Mouse (Mus musculus) forebrain, embryonic 11.5 days (tissue): Measurements from ENCODE around the gene Zfp688. TPM values are rescaled to one million over a fixed set of nuclear protein-coding genes. Genes with fewer than 3 reads are reported as not detected.
"Not testable (repeated sequence)": the region's sequence is repeated elsewhere in the genome, so short reads cannot be mapped to it uniquely, and the experiment has no call there.

ENCODE experiments used
- ATAC-seq: fragments of 200-750 bp; cut with Nextera tagmentation; replicated peaks from 2 replicates; pipeline ENCODE4 v1.8.0; 2017; ENCODE audit warnings: moderate TSS enrichment; ENCODE audit not compliant: low FRiP score
- DNase-seq: peaks from one replicate; pipeline ENCODE4 v3.0.0-alpha.2; 2017; ENCODE audit warnings: low spot score
- H3K27ac ChIP-seq: fragments of 300-500 bp; sonication (generic); 2 replicates; pipeline ENCODE4 v1.5.1; 2014; ENCODE audit warnings: low read depth, low read length
- H3K27me3 ChIP-seq: fragments of 300-500 bp; sonication (generic); 2 replicates; pipeline ENCODE4 v1.6.1; 2014; ENCODE audit warnings: mild to moderate bottlenecking, low read length, mixed read lengths; ENCODE audit not compliant: control insufficient read depth, insufficient read depth
- H3K36me3 ChIP-seq: fragments of 300-500 bp; sonication (generic); 2 replicates; pipeline ENCODE4 v1.6.1; 2014; ENCODE audit warnings: mild to moderate bottlenecking, low read length, moderate library complexity, mixed read lengths; ENCODE audit not compliant: control insufficient read depth, insufficient read depth
- H3K4me1 ChIP-seq: fragments of 300-500 bp; sonication (generic); replicated peaks from 2 replicates; pipeline ENCODE4 v1.6.1; 2014; ENCODE audit warnings: low read length, mixed read lengths; ENCODE audit not compliant: control insufficient read depth, insufficient read depth
- H3K4me2 ChIP-seq: fragments of 300-500 bp; sonication (generic); 2 replicates; pipeline ENCODE4 v1.6.1; 2014; ENCODE audit warnings: low read depth, mild to moderate bottlenecking, low read length, moderate library complexity, mixed read lengths; ENCODE audit not compliant: severe bottlenecking
- H3K4me3 ChIP-seq: fragments of 300-500 bp; sonication (generic); 2 replicates; pipeline ENCODE4 v1.5.1; 2014; ENCODE audit warnings: low read depth, low read length
- H3K9ac ChIP-seq: fragments of 300-500 bp; sonication (generic); 2 replicates; pipeline ENCODE4 v1.6.1; 2014; ENCODE audit warnings: low read length
- H3K9me3 ChIP-seq: fragments of 300-500 bp; sonication (generic); 2 replicates; pipeline ENCODE4 v1.6.1; 2016; ENCODE audit warnings: low read length, mixed read lengths; ENCODE audit not compliant: control insufficient read depth
- WGBS: fragments of 180-500 bp; shearing (Covaris S2); extraction: QIAGEN DNeasy Blood & Tissue Kit; methylation state at CpG from one replicate; pipeline ENCODE4 v1.1.7; 2014; 5-methylcytosine and 5-hydroxymethylcytosine counted together
- polyA plus RNA-seq: library from polyadenylated mRNA; unstranded; fragments of >200 nt; fragmentation: Nextera tagmentation; extraction: Ambion mirVana; gene quantifications from 2 replicates; pipeline ENCODE4 v1.2.1, GENCODE M21; 2014

Zfp688 gene
- polyA plus RNA-seq, 1 experiment from 2014 or later: 35.7 TPM

GRCm38 (mm10) chr7:127426354-127426753 lies 4.5 kb upstream of the Zfp688 start:
- Histone ChIP-seq H3K9me3 (no peaks in the 10 kb centered on the region), H3K27ac (no peak overlapping the region), H3K4me1 (0 out of 2 replicates have a peak, but pooled peaks cover 3% of the 10 kb centered on the region), H3K4me3 (no peak overlapping the region), H3K4me2 (no peak overlapping the region), H3K36me3 (no peaks in the 10 kb centered on the region), H3K27me3 (peaks cover 7% of the 10 kb centered on the region), H3K9ac (no peak overlapping the region)
- WGBS: 75% methylated on average over 3 of the region's 3 CpGs
- no peak for ATAC-seq
- DNase-seq: no peak

DNA sequence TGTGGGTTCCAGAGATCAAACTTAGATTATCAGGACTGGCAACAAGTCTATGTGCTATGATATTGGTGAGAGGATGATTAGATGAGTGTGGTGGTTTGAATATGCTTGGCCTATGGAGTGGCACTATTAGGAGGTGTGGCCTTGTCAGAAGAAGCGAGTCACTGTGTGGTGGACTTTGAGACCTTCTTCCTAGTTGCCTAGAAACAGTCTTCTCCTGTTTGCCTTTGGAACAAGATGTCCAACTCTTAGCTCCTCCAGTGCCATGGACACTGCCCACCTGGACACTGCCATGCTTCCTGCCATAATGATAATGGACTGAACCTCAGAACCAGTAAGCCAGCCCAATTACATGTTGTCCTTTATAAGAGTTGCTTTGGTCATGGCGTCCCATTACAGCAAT lies 4.0 kb upstream of the Zfp688 start:
- ATAC-seq: no peak

DNA sequence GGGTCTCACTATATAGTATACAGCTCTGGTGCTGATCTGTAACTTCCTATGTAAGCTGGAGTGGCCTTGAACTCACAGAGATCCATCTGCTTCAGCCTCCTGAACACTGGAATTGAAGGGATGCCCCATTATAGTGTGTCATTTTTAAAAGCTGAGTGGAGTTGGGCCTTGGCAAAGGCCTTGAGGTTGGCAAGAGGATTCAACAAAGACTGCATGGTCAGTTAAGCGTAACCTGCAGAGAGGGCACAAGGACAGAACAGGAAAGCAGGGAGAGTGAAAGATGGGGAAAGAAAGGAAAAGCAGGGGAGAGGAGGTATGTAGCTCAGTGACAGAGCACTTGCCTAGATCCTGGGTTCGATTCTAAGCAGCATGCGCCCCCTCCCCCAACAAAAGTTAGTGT lies 3.4 kb upstream of the Zfp688 start:
- no peaks in the 10 kb centered on the region for H3K36me3 ChIP-seq
- WGBS: 85% methylated on average over 3 of the region's 3 CpGs
- no peak overlapping the region for H3K9ac ChIP-seq
- 0 out of 2 replicates have a peak, but pooled peaks cover 5% of the 10 kb centered on the region for H3K4me1 ChIP-seq
- H3K4me3 ChIP-seq: no peak overlapping the region
- peaks cover 7% of the 10 kb centered on the region for H3K27me3 ChIP-seq
- no peak overlapping the region for H3K4me2 ChIP-seq
- DNase-seq (no peak), ATAC-seq (no peak)
- H3K9me3 ChIP-seq: no peaks in the 10 kb centered on the region
- no peak overlapping the region for H3K27ac ChIP-seq

More for the DNA sequence above, 4.0 kb upstream of the Zfp688 start:
- H3K9ac ChIP-seq: no peak overlapping the region
- no peaks in the 10 kb centered on the region for H3K9me3 ChIP-seq
- WGBS: 85% methylated on average over 2 of the region's 2 CpGs
- H3K27me3 ChIP-seq: peaks cover 7% of the 10 kb centered on the region
- H3K4me2 ChIP-seq: no peak overlapping the region
- DNase-seq: no peak
- no peak overlapping the region for H3K4me3 ChIP-seq
- H3K27ac ChIP-seq: no peak overlapping the region
- H3K4me1 ChIP-seq: 0 out of 2 replicates have a peak, but pooled peaks cover 5% of the 10 kb centered on the region
- no peaks in the 10 kb centered on the region for H3K36me3 ChIP-seq

DNA sequence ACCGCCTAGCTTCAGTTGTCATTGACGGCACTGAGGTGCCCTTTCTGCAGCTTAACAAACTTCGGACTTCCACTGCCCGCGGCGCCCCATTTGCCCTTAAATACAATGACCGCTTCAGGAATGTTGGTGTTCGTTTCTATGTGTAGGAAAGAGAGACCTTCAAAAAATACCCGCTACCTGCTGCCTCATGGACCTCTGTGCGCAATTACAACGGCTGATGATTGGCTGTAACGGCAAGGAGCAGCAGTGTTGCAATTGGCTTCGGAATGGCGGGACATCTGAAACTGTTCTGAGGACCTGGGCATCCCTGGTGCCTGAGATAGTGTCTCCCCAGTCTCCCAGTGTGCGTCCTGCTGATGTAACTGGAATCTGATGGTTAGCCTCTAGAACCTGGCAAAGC lies 379 bp upstream of the Zfp688 start:
- Histone ChIP-seq H3K4me3 (peak overlapping the region; percentile 83), H3K9ac (peak overlapping the region; percentile 32; the same call in 1 of the 2 replicates), H3K4me1 (0 out of 2 replicates have a peak, but pooled peaks cover 5% of the 10 kb centered on the region), H3K27me3 (peaks cover 7% of the 10 kb centered on the region), H3K36me3 (no peaks in the 10 kb centered on the region; the same call in 1 of the 2 replicates), H3K9me3 (no peaks in the 10 kb centered on the region), H3K4me2 (peak overlapping the region; percentile 96), H3K27ac (no peak overlapping the region)
- DNase-seq (peak; percentile 52), ATAC-seq (peak; percentile 37; the same call in 1 of the 2 replicates)
- under 1% methylated on average over 15 of the region's 15 CpGs for WGBS

DNA sequence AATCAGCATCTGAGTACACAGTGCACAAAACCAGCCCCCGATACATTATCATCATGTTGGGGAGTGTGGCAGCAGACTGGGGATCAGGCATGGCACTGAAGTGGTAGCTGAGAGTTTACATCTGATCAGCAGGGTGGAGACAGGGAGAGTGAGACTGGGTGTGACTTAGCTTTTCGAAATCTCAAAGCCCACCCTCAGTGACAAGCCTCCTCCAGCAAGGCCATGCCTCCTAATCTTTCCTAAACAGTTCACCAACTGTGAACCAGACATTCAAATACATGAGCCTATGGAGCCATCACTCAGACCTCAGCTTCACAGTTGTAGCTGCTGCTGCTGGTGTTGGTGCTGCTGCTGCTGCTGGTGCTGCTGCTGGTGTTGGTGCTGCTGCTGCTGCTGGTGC lies 10.4 kb downstream of the Zfp688 start:
- ATAC-seq (no peak), DNase-seq (no peak)
- H3K36me3 ChIP-seq: no peaks in the 10 kb centered on the region
- WGBS: 80% methylated on average over 2 of the region's 2 CpGs
- H3K4me3 ChIP-seq: no peak overlapping the region
- no peaks in the 10 kb centered on the region for H3K27me3 ChIP-seq
- no peaks in the 10 kb centered on the region for H3K9me3 ChIP-seq
- H3K9ac ChIP-seq: no peak overlapping the region
- no peak overlapping the region for H3K4me2 ChIP-seq
- H3K27ac ChIP-seq: no peak overlapping the region
- no peaks in the 10 kb centered on the region for H3K4me1 ChIP-seq

GRCm38 (mm10) chr7:127406002-127406987 lies 15.6 kb downstream of the Zfp688 start, which contains the start of gene Zfp764:
Gene Zfp764 (minus strand): TSS chr7:127406822.
- H3K4me3 ChIP-seq: peak within 1 kb of the TSS; percentile 34
- peak; percentile 85 for DNase-seq
- not testable (repeated sequence) for H3K4me1 ChIP-seq, H3K27ac ChIP-seq, H3K27me3 ChIP-seq, H3K36me3 ChIP-seq, H3K9me3 ChIP-seq
- H3K9ac ChIP-seq: peak within 1 kb of the TSS; percentile 76
- peak; percentile 87 for ATAC-seq
- 7% methylated on average over 40 of the region's 40 CpGs for WGBS
- peak within 1 kb of the TSS; percentile 82 for H3K4me2 ChIP-seq

DNA sequence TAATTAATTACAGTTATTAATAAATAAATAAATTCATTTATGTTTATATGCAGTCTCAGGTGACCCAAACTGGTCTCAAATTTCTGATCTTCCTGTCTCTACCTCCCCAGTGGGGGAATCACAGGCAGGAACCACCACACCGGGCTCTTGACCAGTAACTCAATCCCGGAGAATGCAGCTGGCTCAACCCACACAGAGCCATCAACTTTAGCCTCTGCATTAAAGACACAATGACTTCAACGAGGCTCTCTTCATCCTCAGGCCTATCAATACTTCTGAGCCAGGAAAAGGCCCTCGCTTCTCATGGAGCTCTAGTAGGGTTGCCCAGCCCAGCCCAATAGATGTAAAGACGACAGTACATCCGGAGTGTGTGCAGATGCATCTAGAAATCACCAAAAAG lies 17.8 kb downstream of the Zfp688 start:
- not testable (repeated sequence) for H3K9me3 ChIP-seq
- WGBS: 95% methylated on average over 6 of the region's 6 CpGs

GRCm38 (mm10) chr7:127402980-127403379 lies 18.9 kb downstream of the Zfp688 start:
- no peaks in the 10 kb centered on the region for H3K27me3 ChIP-seq
- no peaks in the 10 kb centered on the region for H3K4me1 ChIP-seq
- no peak overlapping the region for H3K4me2 ChIP-seq
- H3K27ac ChIP-seq: no peak overlapping the region
- ATAC-seq (no peak), DNase-seq (no peak)
- H3K9ac ChIP-seq: no peak overlapping the region
- H3K9me3 ChIP-seq: no peaks in the 10 kb centered on the region
- no peaks in the 10 kb centered on the region for H3K36me3 ChIP-seq
- H3K4me3 ChIP-seq: no peak overlapping the region
- WGBS: 55% methylated on average over 2 of the region's 2 CpGs

More for the DNA sequence above, 17.8 kb downstream of the Zfp688 start:
- not testable (repeated sequence) for ATAC-seq, H3K27ac ChIP-seq, DNase-seq, H3K4me2 ChIP-seq, H3K9ac ChIP-seq, H3K36me3 ChIP-seq, H3K27me3 ChIP-seq, H3K4me1 ChIP-seq, H3K4me3 ChIP-seq
